Mouse (Mus musculus) olfactory bulb, adult 2 months (tissue): ENCODE results near the gene Sod2.
"Not testable (repeated sequence)": the region's sequence is repeated elsewhere in the genome, so short reads cannot be mapped to it uniquely, and the experiment has no call there.

Experiments used
- CTCF ChIP-seq: fragments of 200-500 bp; IDR thresholded peaks from 2 replicates; pipeline ENCODE4 v1.5.1; 2012; ENCODE audit warnings: low read depth, mild to moderate bottlenecking, low read length, moderate library complexity; ENCODE audit not compliant: insufficient read depth
- POLR2A ChIP-seq: fragments of 200-500 bp; IDR thresholded peaks from 2 replicates; pipeline ENCODE4 v1.6.1; 2012; ENCODE audit warnings: mild to moderate bottlenecking, low read depth, low read length, moderate library complexity; ENCODE audit not compliant: insufficient read depth

DNA sequence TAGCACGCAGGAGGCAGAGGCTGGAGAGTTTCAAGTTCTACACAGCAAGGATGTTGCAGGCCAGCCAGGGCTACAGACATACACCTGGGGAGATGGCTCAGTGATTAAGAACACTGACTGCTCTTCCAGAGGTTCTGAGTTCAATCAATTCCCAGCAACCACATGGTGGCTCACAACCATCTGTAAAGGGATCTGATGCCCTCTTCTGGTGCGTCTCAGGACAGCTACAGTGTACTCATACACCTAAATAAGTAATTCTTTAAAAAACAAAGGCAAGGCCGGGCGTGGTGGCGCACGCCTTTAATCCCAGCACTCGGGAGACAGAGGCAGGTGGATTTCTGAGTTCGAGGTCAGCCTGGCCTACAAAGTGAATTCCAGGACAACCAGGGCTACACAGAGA, 18.6 kb upstream of the Sod2 start:
- TF ChIP-seq CTCF, POLR2A: not testable (repeated sequence)
